ENCODE assay signal across 25 mouse cellular contexts in genomic region chr7:86385769-86386168, GRCm38 (mm10). TPM values are rescaled to one million over a fixed set of nuclear protein-coding genes. Genes with fewer than 3 reads are reported as not detected.
A peak's percentile ranks its signal among the peaks of the same experiment; 100 is the strongest.
DNase-seq lines count a peak whose midpoint lies in the region; ATAC-seq and TF ChIP-seq lines count a peak whose summit lies in the region.
"Had no signal": no experiment of that assay in that cellular context is flagged by ENCODE, and none has a peak within 500 bp of the region (broad histone marks: within the 10 kb centered on the region; RNA-seq: fewer than 3 reads in every experiment).

No protein-coding gene starts in this region.

- no peak overlapping the region for H3K4me3 ChIP-seq in kidney, postnatal 0 days (replicated peaks; ENCODE audit: low read depth, low read length)
- H3K4me3 ChIP-seq in kidney, adult 2 months (ENCODE audit: insufficient read depth, low read depth, low read length): no peak overlapping the region
- H3K4me3 ChIP-seq in hindbrain, embryonic 14.5 days (replicated peaks; ENCODE audit: low read length): no peak overlapping the region
- H3K4me3 ChIP-seq: embryonic facial prominence, embryonic 15.5 days; heart, embryonic 15.5 days; kidney, embryonic 15.5 days; limb, embryonic 13.5 days; midbrain, embryonic 12.5 days; neural tube, embryonic 13.5 days had no signal

- TF ChIP-seq POLR2A in kidney, adult 2 months (IDR thresholded peaks at IDR 0.05; ENCODE audit: low read depth, low read length): no peak

- 60% methylated on average over 3 of the region's 3 CpGs for WGBS in kidney, postnatal 0 days
- WGBS in kidney, adult 2 months: 54% methylated on average over 3 of the region's 3 CpGs
- 74% methylated on average over 3 of the region's 3 CpGs for WGBS in hindbrain, embryonic 14.5 days

- no peak for ATAC-seq in kidney, postnatal 0 days (replicated peaks; ENCODE audit: low FRiP score, low read depth)
- ATAC-seq in hindbrain, embryonic 14.5 days (ENCODE audit: low FRiP score): no peak

- H3K27me3 ChIP-seq in kidney, postnatal 0 days (ENCODE audit: insufficient read depth, low read length): no peaks in the 10 kb centered on the region
- no peaks in the 10 kb centered on the region for H3K27me3 ChIP-seq in kidney, adult 2 months (replicated peaks; ENCODE audit: control insufficient read depth, insufficient read depth, low read length)
- H3K27me3 ChIP-seq in hindbrain, embryonic 14.5 days (ENCODE audit: control insufficient read depth, insufficient read depth, low read length): no peaks in the 10 kb centered on the region
- H3K27me3 ChIP-seq: embryonic facial prominence, embryonic 15.5 days; heart, embryonic 15.5 days; kidney, embryonic 15.5 days; limb, embryonic 13.5 days; midbrain, embryonic 12.5 days; neural tube, embryonic 13.5 days had no signal

- peak; percentile 4 for DNase-seq in embryo, embryonic 10 days (ENCODE audit: low spot score)
- no peak for DNase-seq in embryo, embryonic 9.5 days (ENCODE audit: extremely low spot score)
- DNase-seq in kidney, postnatal 0 days (ENCODE audit: low spot score): no peak
- DNase-seq in kidney, adult 2 months: no peak
- DNase-seq in R1 (ENCODE audit: low read depth, low spot score): peak; percentile 51
- peak; percentile 2 for DNase-seq in forelimb bud, embryonic 11.5 days (ENCODE audit: low read depth, low spot score)
- no peak for DNase-seq in ovary, postnatal 10 days (ENCODE audit: low spot score)
- no peak for DNase-seq in hindbrain, embryonic 14.5 days (ENCODE audit: low spot score)
- DNase-seq: adrenal gland, postnatal 25 days; cerebellum, adult 2 months; cerebellum, postnatal 36 days; gastrocnemius, postnatal 10 days; heart, adult 18-20 months; heart, postnatal 4 days; thymus, postnatal 25 days had no signal

- H3K36me3 ChIP-seq in kidney, postnatal 0 days (ENCODE audit: insufficient read depth, low read length): no peaks in the 10 kb centered on the region
- no peaks in the 10 kb centered on the region for H3K36me3 ChIP-seq in kidney, adult 2 months (ENCODE audit: control insufficient read depth, insufficient read depth, low read length)
- H3K36me3 ChIP-seq in hindbrain, embryonic 14.5 days (replicated peaks; ENCODE audit: control insufficient read depth, insufficient read depth): no peaks in the 10 kb centered on the region
- H3K36me3 ChIP-seq: embryonic facial prominence, embryonic 15.5 days; heart, embryonic 15.5 days; kidney, embryonic 15.5 days; limb, embryonic 13.5 days; midbrain, embryonic 12.5 days; neural tube, embryonic 13.5 days had no signal

- H3K9me3 ChIP-seq in kidney, postnatal 0 days (replicated peaks; ENCODE audit: low read length): no peaks in the 10 kb centered on the region
- H3K9me3 ChIP-seq in hindbrain, embryonic 14.5 days (ENCODE audit: control insufficient read depth, low read length): no peaks in the 10 kb centered on the region
- H3K9me3 ChIP-seq: embryonic facial prominence, embryonic 15.5 days; heart, embryonic 15.5 days; kidney, embryonic 15.5 days; limb, embryonic 13.5 days; midbrain, embryonic 12.5 days; neural tube, embryonic 13.5 days had no signal

- no peaks in the 10 kb centered on the region for H3K4me1 ChIP-seq in kidney, postnatal 0 days (replicated peaks; ENCODE audit: insufficient read depth, low read length)
- H3K4me1 ChIP-seq in kidney, adult 2 months (ENCODE audit: control insufficient read depth, insufficient read depth, low read length): no peaks in the 10 kb centered on the region
- H3K4me1 ChIP-seq in hindbrain, embryonic 14.5 days (replicated peaks; ENCODE audit: control insufficient read depth, insufficient read depth, low read length): no peaks in the 10 kb centered on the region
- H3K4me1 ChIP-seq: embryonic facial prominence, embryonic 15.5 days; heart, embryonic 15.5 days; kidney, embryonic 15.5 days; limb, embryonic 13.5 days; midbrain, embryonic 12.5 days; neural tube, embryonic 13.5 days had no signal

- no peak overlapping the region for H3K9ac ChIP-seq in kidney, postnatal 0 days (ENCODE audit: low read depth, low read length)
- H3K9ac ChIP-seq in hindbrain, embryonic 14.5 days: no peak overlapping the region
- H3K9ac ChIP-seq: embryonic facial prominence, embryonic 15.5 days; heart, embryonic 15.5 days; kidney, embryonic 15.5 days; limb, embryonic 13.5 days; liver, embryonic 14.5 days; midbrain, embryonic 12.5 days; neural tube, embryonic 13.5 days had no signal

- H3K27ac ChIP-seq in kidney, postnatal 0 days: no peak overlapping the region
- no peak overlapping the region for H3K27ac ChIP-seq in kidney, adult 2 months (ENCODE audit: insufficient read depth, low read depth, low read length)
- H3K27ac ChIP-seq in hindbrain, embryonic 14.5 days: no peak overlapping the region
- H3K27ac ChIP-seq: embryonic facial prominence, embryonic 15.5 days; heart, embryonic 15.5 days; kidney, embryonic 15.5 days; limb, embryonic 13.5 days; liver, embryonic 14.5 days; midbrain, embryonic 12.5 days; neural tube, embryonic 13.5 days had no signal

- no peak overlapping the region for H3K4me2 ChIP-seq in kidney, postnatal 0 days (ENCODE audit: low read length)
- no peak overlapping the region for H3K4me2 ChIP-seq in hindbrain, embryonic 14.5 days (replicated peaks)
- H3K4me2 ChIP-seq: embryonic facial prominence, embryonic 15.5 days; heart, embryonic 15.5 days; kidney, embryonic 15.5 days; limb, embryonic 13.5 days; midbrain, embryonic 12.5 days; neural tube, embryonic 13.5 days had no signal

- TF ChIP-seq CTCF in kidney, postnatal 0 days (IDR thresholded peaks at IDR 0.05; ENCODE audit: low read depth): peak; percentile 48; the same call in 1 of the 2 replicates
- no peak for TF ChIP-seq CTCF in kidney, adult 2 months (conservative IDR thresholded peaks at IDR 0.05; ENCODE audit: insufficient read depth, insufficient read length, low read depth, low read length)

RNA-seq across cellular contexts. Expression of gene Olfr304, which starts 0.7 kb away (rescaled TPM):
- polyA plus RNA-seq in kidney, postnatal 0 days (2015; fragmentation: Nextera tagmentation; extraction: Ambion mirVana): not detected in 2 replicates
- not detected in 2 replicates for polyA plus RNA-seq in kidney, adult 2 months (2012; rRNA removed)
- polyA plus RNA-seq in hindbrain, embryonic 14.5 days (2014; fragmentation: Nextera tagmentation; extraction: Ambion mirVana): not detected in 2 replicates
- polyA plus RNA-seq: cerebellum, adult 2 months; embryonic facial prominence, embryonic 15.5 days; frontal cortex, adult 2 months; heart, embryonic 15.5 days; kidney, embryonic 15.5 days; large intestine, adult 2 months; limb, embryonic 13.5 days; liver, embryonic 14.5 days; lung, embryonic 16.5 days; midbrain, embryonic 12.5 days; neural tube, embryonic 13.5 days had no signal

RNA-seq across cellular contexts. Expression of gene Olfr303, which starts 11.8 kb away (rescaled TPM):
- not detected in 2 replicates for polyA plus RNA-seq in kidney, postnatal 0 days (2015; fragmentation: Nextera tagmentation; extraction: Ambion mirVana)
- polyA plus RNA-seq in kidney, adult 2 months (2012; rRNA removed): not detected in 2 replicates
- polyA plus RNA-seq in hindbrain, embryonic 14.5 days (2014; fragmentation: Nextera tagmentation; extraction: Ambion mirVana): not detected in 2 replicates
- polyA plus RNA-seq: cerebellum, adult 2 months; embryonic facial prominence, embryonic 15.5 days; frontal cortex, adult 2 months; heart, embryonic 15.5 days; kidney, embryonic 15.5 days; large intestine, adult 2 months; limb, embryonic 13.5 days; liver, embryonic 14.5 days; lung, embryonic 16.5 days; midbrain, embryonic 12.5 days; neural tube, embryonic 13.5 days had no signal

RNA-seq across cellular contexts. Expression of gene Olfr301, which starts 17.9 kb away (rescaled TPM):
- not detected in 2 replicates for polyA plus RNA-seq in kidney, postnatal 0 days (2015; fragmentation: Nextera tagmentation; extraction: Ambion mirVana)
- polyA plus RNA-seq in kidney, adult 2 months (2012; rRNA removed): not detected in 2 replicates
- not detected in 2 replicates for polyA plus RNA-seq in hindbrain, embryonic 14.5 days (2014; fragmentation: Nextera tagmentation; extraction: Ambion mirVana)
- polyA plus RNA-seq: cerebellum, adult 2 months; frontal cortex, adult 2 months; heart, embryonic 15.5 days; kidney, embryonic 15.5 days; large intestine, adult 2 months; limb, embryonic 13.5 days; liver, embryonic 14.5 days; lung, embryonic 16.5 days; midbrain, embryonic 12.5 days; neural tube, embryonic 13.5 days had no signal

RNA-seq across cellular contexts. Expression of gene Olfr305, which starts 19.0 kb away (rescaled TPM):
- not detected in 2 replicates for polyA plus RNA-seq in kidney, postnatal 0 days (2015; fragmentation: Nextera tagmentation; extraction: Ambion mirVana)
- polyA plus RNA-seq in kidney, adult 2 months (2012; rRNA removed): not detected in 2 replicates
- not detected in 2 replicates for polyA plus RNA-seq in hindbrain, embryonic 14.5 days (2014; fragmentation: Nextera tagmentation; extraction: Ambion mirVana)
- polyA plus RNA-seq: cerebellum, adult 2 months; embryonic facial prominence, embryonic 15.5 days; frontal cortex, adult 2 months; heart, embryonic 15.5 days; kidney, embryonic 15.5 days; large intestine, adult 2 months; limb, embryonic 13.5 days; liver, embryonic 14.5 days; lung, embryonic 16.5 days; midbrain, embryonic 12.5 days; neural tube, embryonic 13.5 days had no signal

RNA-seq across cellular contexts. Expression of gene Olfr307, which starts 48.4 kb away (rescaled TPM):
- not detected in 2 replicates for polyA plus RNA-seq in kidney, postnatal 0 days (2015; fragmentation: Nextera tagmentation; extraction: Ambion mirVana)
- not detected in 2 replicates for polyA plus RNA-seq in kidney, adult 2 months (2012; rRNA removed)
- polyA plus RNA-seq in hindbrain, embryonic 14.5 days (2014; fragmentation: Nextera tagmentation; extraction: Ambion mirVana): not detected in 2 replicates
- polyA plus RNA-seq: cerebellum, adult 2 months; embryonic facial prominence, embryonic 15.5 days; frontal cortex, adult 2 months; heart, embryonic 15.5 days; kidney, embryonic 15.5 days; large intestine, adult 2 months; limb, embryonic 13.5 days; liver, embryonic 14.5 days; lung, embryonic 16.5 days; midbrain, embryonic 12.5 days; neural tube, embryonic 13.5 days had no signal

Comparison
In these comparisons a context has a peak if more than half of its experiments do, and no peak if none do; other contexts are left out.
1. DNase-seq: peak in embryo, embryonic 10 days (single experiment), R1 (single experiment) and forelimb bud, embryonic 11.5 days (single experiment); none in embryo, embryonic 9.5 days (single experiment), kidney, postnatal 0 days (single experiment), kidney, adult 2 months (single experiment), ovary, postnatal 10 days (single experiment) and hindbrain, embryonic 14.5 days (single experiment).